Mouse (Mus musculus) lung, postnatal 4 days (tissue): Measurements from ENCODE around the gene Cdk19.
A peak's percentile ranks its signal among the peaks of the same experiment; 100 is the strongest.

Source experiments
- DNase-seq, 2 experiments: peaks; one replicate each; pipeline ENCODE4 v3.0.0; 2021

The Cdk19 gene

DNA sequence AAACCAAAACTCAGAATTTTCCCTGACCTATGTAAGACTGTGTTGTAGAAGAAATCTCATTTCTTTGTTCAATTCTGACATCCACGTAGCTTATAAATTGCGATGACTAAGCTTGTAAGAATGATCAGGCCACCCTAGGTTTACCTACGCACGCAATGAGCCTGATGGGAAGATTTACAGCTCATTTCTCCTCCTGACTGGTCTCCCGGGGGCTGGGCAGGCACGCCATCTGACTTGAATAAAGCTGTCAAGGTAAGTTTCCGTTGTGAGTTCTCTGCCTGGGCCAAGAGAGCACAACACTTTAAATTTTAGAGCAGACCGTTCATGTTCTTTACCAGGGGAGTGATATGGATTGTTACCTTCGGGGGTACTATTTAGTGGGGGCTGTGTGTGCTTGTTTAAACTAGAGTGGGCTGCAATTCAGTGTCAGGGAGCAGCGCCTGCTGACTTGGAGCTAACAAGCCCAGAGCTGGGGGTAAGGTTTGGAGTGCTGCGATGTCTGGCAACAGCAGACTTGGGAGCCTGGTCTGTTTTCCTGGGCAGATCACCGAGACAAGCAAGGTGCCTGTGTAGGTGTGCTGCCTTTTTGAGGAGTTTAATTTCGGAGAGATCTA is at the start of gene Cdk19:
Gene Cdk19, plus strand, starts transcription at position 214 of the 614 bp plus-strand sequence.
- DNase-seq, result no peak

DNA sequence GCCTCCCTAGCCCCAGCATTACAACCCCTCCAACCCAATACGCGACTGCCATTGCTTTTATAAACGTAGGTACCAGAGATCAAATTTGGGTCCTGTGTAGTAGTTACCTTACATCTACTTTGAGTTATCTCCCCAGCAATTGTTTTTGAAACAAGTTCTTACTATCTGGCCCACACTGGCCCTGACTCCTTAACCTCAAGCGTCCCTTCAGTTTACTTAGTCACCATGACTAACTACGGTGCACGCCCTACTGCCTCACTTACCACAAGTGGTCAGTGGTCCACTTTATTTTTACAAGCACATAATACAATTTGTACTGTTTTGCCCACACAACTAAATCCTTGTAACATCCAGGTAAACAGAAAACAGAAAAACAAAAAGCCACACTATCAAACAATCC is 46.7 kb upstream of the Cdk19 start:
- DNase-seq, result no peak

DNA sequence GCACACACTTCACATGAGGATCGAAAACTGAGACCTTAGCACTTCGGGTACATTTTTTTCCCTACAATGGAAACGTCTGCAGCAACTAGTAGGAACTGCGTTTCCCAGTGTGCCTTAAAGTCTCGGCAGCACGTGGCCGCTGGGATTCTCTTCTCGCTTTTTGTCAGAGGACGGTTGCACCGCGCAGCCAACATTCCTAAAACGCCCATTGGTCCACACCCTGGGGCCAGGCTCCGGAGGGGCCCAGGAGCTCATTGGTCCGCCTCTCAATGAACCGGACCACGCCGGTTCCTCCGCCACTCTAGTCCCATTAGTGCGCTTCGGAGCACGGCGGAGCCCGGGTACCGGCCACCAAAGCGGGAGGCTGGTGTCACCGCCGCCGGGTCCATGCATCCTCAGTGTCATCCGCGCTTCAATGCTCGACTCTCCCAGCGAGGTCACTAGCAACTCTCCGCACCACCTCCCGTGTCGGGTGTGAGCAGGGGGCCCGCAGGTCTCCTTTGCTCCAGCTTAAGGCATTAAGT is 38.7 kb upstream of the Cdk19 start:
- DNase-seq, result peak; percentile 85 to 91

DNA sequence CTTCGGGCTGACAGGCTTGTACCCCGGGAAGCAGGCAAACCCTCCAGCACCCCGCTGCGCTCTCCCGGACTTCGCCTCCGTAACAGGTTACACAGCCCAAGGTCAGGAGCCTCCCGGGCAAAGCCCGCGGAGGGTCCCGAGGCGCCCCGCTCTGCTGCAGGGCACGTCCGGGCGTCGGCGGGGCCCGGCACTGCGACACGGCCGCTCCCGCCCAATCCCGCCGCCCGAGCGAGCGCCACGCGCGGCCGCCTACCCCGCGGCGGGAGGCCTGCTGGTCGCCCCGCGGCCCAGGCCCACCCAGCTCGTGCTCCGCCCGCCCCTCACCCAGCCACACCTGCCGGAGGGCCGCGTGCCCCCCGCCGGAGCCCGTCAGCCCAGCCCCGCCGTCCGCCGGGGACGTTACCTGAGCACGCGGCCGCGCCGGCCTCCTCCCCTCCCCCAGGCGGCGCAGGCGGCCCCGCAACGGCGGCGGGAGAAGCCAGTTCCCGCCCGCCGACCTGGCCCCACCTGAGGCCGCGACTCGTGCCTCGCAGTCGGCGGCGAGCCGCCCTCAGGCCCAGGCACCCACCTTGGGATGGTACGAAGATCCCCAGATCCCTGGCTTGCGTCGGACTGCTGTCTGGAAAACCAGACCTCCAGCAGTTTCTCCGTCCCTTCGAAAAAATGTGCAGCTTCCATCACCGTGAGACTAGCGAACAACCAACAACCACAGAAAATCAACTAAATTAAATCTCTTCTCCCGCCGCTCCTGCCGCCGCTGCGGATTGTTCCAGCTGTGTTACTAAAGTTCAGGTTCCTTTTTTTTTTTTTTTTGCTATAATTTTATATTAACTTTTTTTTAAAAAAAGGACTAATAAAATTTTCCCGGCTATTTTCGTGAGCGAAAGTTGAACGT is 37.9 kb upstream of the Cdk19 start:
- peak; percentile 56 to 61 for DNase-seq

DNA sequence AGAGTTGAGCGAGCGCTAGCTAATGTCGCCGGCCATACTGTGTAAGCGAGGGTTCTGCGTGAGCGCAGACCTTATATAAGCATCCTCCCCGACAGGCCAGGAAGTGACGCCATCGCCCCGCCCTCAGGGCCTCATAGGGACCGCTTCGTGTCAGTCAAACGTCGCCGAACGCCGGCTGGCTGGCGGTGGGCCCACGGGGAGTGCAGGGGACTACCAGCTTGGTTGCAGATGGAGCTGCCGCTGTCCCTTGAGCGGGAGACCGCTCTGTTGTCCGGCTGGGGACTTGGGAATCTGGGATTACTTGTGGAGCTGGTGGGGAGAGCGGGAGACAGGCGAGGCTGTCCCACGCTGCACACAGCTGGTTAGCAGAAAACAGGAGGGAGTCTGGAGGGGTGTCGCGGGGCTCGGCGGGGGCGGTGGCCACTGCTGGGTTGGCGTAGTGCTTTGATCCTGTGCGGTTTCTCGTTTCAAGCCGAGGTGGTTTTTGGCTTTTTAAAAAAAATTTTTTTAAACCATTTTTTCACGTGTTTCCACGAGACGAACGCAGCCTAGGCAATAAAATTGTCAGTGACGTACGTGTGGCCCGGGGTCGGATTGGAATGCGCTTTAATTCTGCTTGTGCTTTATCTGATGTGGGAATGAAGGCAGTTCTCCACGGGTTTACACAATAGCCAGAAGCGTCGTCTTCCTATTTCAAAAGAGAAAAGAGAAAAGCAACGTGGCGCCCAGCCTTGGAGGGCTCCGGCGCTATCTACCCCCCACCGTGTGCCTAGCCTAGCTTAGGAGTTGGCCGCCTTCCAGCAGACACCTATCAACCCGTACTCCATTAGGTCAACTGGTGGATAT is 37.0 kb upstream of the Cdk19 start, which contains the start of gene Amd1:
Gene Amd1, minus strand, starts transcription at position 47 of the 846 bp plus-strand sequence.
- DNase-seq, result peak; percentile 100

DNA sequence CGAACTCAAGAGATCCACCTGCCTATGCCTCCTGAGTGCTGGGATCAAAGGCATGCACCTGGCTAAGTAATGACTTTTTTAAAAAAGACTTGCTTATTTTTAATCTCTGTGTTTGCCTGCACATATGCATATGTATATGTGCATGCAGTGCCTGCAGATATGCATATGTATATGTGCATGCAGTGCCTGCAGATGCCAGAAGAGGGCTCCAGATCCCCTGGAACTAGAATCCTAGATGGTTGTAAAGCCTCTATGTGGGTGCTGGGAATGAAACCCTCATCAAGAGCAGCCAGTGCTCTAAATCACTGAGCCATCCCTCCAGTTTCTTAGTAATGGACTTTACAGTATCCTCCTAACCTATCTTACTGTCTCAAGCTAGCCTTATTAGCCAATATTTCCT is 33.4 kb upstream of the Cdk19 start:
- DNase-seq, result no peak

DNA sequence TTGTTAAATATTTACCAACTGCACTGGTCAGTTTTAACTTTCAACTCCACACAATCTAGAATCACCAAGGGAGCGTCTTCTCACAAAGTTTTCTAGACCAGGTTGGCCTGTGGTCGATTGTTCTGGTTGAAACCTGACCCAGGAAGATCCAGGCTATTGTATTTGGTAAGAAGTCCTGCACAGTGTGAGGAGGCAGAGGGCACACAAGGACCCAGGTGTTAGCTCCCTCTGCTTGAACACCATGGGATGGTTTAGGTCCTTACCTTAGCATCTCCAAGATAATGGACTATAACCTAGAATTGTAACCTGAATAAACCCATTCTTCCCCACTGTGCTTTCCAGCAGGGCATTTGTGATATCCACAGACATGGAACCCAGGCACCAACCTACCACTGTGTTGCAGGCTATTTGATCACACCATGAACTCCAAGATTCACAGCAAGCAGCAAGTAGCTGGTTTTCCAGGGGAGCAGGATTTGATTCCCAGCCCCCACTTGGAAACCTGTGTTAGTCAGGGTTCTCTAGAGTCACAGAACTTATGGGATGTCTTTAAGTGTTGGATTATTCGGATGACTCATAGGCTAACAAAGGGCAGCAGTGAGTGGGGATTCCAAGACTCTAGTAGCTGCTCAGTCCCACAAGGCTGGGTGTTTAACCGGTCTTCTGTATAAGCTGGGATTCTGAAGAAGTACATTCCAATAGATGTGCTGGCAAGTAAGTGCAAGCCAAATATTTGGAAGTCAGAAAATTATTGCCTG is 31.4 kb upstream of the Cdk19 start:
- no peak for DNase-seq

DNA sequence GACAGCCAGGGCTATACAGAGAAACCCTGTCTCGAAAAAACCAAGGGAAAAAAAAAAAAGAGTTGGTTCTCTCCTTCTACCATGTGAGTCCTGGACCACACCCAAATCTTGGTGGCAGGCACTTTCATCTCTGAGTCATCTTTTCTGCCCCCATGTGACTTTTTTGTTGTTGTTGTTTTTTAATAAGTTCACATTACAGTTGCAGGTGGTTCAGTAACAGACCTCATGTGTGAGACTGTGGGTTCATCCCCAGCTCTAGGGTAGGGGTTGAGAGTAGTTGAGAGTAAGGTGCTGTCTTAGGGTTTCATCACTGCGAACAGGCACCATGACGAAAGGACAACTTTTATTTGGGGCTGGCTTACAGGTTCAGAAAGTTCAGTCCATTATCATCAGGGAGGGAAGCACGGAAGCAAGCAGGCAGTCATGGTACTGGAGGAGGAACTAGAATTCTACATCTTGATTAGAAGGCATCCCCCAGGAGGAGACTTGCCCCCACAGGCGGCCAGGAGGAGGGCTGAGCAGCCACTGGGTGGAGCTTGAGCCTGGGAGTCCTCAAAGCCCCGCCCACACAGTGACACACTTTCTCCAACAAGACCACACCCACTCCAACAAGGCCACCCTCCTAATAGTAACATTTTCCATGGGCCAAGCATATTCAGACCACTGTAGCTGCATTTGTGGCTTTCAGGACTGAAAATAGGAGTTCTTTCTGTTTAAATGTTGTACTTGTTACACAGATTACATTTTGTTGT is 29.3 kb upstream of the Cdk19 start:
- DNase-seq, result peak; percentile 25 to 31

DNA sequence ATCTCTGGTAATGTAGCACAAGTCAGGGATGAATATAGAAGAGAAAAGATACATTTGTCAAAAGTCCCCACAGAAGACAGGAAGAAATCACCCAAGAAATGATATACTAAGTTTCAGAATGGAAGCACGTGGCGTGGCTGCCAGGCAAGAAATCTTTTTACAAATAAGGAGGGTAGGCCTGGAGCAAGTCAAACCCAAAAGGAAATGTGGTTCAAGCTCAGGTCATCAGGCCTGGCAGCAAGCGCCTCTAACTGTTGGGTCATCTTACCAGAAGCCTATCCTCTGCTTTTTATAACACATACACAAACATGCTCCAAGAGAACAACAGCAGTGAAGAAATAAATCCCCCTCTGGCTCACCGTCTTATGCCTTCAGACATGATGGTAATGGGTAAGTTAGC is 26.6 kb upstream of the Cdk19 start:
- DNase-seq, result no peak

DNA sequence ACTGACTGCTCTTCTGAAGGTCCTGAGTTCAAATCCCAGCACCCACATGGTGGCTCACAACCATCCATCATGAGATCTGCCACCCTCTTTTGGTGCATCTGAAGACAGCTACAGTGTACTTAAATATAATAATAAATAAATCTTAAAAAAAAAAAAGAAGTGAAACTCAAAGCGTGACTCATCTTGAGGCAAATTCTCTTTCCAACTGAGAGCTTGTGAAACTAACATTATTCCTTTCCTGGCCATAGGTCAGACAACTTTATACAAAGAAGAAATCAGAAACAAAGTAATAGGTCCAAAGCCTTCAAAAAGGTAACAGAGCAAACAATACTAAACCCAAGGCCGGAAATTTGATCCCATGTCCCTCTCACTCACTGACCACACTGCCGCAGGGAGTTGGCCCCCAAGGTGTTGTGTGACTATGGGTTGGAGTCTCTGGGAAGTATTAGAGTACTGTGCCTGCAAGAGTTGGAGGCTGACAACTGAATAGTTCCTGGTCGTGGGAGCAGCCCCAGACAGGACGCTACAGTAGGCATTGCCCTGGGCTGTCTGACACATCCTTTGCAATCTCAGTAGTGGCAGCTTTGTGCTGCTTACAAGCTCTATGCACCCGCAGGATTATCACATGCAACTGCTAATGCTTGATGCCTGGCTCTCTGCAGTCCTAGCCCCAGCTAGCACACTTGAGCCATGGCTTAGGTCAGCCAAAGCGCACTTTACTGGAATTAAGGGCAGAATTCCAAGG is 22.4 kb upstream of the Cdk19 start:
- DNase-seq, result no peak

DNA sequence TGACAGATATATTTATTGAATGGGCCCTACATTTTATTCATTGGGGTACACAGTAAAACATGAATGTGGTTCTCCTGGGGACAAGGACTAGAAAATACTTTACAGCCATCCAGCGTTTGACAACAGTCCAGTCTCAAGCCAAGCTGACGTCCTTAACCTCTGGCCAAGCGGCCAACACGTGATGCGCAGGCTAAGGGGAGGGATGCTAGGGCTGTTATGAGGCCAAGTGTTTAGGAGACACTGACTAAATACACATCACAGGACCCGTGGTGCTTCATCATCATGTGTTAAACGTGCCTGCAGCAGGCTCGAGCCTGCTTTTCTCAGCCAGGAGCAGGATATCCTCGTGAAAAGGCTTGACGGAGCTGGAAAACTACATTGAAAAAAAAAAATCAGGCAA is 19.1 kb upstream of the Cdk19 start:
- DNase-seq, result no peak

DNA sequence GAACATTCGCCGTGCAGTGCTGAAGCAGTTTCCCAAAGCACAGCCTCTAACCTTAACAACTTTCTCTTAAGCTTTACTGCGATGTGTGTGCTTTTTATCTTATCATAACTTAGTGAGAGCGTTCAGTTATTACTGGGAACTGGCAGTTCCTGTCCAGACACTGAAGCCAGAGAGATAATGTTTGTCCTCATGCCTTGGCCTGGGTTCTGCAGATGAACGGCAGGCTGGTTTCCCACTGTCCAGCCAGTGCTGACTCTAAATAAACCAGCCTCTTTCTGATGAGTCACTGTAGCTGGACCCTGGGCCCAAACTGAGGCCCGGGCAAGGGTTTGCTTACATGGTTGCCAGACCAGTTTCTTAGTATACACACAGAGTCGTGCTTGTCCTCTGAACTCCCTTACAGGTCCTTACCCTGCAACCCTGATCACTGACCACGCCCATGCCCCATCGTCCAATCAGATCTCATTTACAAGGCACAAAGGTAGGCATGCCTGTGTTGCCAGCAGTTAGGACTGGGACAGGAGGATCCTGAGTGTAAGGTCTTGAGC is 11.3 kb upstream of the Cdk19 start:
- no peak for DNase-seq

DNA sequence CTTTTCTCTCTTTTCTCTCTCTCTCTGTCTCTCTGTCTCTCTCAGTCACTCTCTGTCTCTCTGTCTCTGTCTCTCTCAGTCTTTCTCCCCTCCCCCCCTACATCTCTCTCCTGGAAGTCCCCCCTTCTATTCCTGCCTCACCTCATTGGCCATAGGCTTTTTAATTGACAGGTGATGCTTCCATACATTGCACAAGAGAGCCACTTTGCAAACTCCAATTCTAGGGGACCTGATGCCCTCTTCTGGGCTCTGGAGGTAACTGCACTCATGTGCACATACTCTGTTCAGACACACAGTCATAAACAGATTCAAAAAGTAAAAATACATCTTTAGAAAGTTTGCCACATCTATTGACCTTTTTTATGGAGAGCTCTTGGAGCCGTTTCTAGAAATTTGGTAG is 9.1 kb upstream of the Cdk19 start:
- DNase-seq, result no peak

DNA sequence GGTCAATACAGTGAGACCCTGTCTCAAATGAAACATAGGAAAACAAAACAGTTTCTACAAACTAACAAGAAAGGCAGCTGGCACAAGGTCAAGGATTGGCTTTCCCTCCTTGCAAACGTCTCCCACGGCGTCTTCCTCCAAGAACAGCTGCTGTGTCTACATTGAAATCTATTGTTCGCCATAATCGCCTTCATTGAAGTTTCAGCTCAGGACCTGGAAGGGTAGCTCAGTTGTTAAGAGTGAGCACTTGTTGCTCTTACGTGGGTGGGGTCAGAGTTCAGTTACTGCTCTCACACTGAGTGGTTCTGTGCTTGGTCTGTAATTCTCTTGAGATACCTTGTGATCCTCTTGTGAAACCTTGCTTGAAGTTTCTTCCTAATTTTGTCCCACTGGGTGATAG is 6.5 kb upstream of the Cdk19 start:
- no peak for DNase-seq

DNA sequence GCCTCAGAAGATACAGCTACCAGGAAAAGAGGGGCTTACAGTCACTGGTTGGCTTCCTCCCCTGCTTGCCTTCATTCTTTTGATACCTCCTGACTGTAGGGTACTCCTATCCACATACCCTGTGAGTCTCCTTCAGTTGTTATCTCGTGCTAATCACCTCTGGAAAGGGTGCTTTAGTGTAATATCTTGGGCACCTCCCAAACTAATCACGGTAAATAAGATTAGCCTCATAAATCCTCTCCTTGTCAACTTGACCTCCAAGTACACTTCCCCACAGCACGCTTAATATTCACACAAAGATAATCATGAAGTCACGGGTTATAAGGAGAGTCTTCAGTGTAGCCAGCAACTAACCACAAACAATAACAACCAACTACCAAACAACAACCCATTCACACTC is 2.7 kb downstream of the Cdk19 start:
- no peak for DNase-seq

DNA sequence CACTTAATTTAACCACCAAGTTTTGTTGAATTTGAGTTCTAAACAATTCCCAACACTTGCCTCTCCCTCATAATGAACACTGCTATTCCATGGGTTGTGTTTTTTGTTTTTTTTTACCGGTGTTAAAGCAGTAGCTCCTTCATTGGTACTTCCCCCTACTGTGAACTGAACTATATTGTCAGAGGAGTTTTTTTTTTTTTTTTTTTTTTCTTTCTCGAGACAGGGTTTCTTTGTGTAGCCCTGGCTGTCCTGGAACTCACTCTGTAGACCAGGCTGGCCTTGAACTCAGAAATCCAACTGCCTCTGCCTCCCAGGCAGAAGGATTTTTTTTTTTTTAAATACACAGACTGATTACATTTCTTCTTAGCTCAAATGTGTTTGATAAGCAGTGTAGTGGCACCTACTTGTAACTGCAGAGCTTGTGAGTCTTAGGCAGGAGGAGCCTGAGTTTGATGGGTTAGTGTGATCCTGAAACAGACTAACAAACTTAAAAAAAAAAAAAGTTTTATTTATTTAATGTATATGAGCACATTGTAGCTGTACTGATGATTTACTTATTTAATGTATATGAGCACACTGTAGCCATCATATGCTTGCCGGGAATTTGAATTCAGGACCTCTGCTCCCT is 7.5 kb downstream of the Cdk19 start:
- no peak for DNase-seq

DNA sequence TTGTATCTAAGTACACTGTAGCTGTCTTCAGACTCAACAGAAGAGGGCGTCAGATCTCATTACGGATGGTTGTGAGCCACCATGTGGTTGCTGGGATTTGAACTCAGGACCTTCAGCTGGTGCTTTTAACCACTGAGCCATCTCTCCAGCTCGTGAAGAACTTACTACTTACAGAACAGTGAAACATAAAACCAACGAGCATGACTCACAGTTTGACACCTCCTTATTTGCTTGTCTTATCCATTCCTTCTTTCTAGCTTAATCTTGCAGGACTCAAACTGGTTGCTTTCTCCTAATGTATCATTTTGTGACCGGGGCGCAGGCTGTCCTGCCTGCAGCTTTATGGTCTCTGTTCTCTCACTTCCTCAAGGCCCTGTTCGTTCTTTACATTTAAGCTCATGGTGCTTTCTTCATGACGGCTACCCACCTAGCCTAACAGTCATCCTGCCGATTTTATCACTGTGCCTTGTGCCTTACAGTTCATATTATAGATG is 8.1 kb downstream of the Cdk19 start:
- no peak for DNase-seq

DNA sequence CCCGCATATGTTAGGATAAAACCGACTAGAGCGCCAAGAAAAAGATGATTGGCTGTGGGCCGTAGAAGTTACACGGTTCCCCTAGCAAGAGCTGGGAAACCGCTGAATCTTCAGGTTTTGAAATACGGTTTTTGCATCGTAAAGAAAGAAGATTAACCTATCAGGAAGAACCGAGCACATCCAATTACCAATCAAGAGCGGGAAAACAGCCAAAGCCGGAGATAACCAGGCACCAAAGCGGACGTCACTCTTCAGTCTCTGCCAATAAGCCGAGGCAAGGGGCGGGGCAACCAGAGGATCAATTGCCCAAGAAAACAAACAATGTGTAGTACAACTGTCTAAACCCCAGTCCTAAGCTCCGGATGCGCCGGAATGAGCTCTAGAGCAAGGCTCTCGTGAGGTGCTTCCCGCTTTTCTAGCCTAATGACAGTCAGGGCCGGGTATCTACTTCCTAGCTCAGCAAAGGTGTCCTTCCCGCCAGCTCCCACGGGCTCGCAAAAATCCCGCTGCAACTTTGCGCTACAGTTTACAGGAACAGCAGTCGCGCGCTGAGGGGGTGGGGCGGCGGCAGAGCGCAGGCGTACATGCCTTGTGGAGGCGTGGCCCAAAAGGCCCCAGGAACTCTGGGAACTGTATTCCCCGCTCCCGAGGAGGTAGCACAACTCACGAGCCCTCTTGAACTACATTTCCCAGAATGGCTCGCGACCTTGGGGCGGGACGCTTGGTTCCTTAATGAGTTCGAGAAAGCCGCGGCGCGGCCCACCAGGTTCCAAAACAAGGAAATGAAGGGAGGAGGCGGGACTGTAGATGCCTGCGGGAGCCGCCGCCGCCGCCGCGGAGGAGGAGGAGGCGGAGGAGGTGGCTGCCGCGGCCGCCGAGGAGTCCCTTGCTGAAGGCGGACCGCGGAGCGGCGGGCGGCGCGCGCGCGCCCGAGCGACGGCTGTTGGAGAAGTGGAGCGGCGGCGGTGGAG is 9.5 kb downstream of the Cdk19 start:
- DNase-seq, result peak; percentile 98 to 99
